Mouse (Mus musculus) cerebellum, adult 8-10 months (tissue): ENCODE results near the gene Tab1.
A peak's percentile ranks its signal among the peaks of the same experiment; 100 is the strongest.

Source experiments
- DNase-seq: peaks from one replicate; pipeline ENCODE4 v3.0.0; 2022

The Tab1 gene

DNA sequence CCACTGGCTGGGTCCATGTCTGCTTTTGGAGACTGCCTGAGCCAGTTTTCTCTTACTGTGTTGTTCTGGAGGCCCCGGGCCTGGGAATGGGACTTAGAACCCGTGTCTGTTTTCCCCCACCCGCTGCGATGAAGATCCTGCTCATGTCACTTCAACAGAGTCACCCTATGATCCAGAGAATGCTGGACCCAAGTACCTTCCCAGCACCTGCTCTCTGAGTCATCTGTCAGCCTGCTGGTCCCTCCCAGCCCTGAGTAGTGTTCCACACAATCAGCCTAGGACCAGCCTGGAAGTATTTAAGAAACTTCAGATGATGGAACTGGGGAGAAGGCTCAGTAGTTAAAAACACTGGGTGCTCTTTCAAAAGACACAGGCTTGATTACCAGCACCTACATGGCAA lies 30.8 kb downstream of the Tab1 start:
- DNase-seq = no peak

- DNase-seq = peak; percentile 73
Observed at GRCm38 (mm10) chr15:80165396-80165795, 32.5 kb downstream of the Tab1 start.

DNA sequence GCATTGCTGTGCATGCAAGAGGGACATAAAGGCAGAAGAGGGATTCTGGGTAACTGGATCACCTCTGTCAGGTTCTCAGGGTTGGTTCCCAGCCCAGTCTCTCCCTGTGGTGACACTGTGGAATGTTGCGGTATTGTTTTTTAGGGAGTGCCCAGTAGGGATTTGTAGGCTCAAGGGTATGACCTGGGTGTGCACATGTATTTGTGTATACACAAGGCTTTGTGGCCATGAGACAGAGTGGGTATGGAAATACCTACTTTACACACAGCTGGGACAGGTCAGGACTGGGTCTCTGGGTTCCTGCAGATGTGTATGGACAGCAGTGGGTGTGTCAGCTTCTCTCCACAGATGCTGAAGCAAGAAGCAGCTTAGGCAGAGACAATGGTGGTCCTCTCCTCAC lies 36.6 kb downstream of the Tab1 start:
- DNase-seq = no peak

- DNase-seq = no peak
Observed at GRCm38 (mm10) chr15:80170357-80170756, 37.4 kb downstream of the Tab1 start.

DNA sequence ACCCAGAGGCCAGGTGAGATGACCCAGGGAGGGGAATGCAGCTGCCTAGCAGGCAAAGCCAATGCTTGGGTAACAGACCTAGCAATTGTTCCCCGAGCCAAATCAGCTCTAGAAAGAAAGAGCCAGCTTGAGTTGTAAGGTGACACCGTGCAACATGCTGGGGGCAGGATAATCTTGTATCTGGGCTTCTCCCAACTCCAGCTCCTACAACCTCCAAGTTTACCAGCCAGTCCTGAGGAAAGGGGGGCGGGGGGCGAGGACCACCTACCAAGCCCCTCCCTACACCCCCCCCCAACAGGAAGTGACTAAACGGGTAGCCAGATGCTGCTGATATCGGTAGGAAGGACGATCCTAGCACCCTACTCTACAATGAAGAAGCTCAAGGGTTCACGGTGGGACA lies 38.4 kb downstream of the Tab1 start:
- no peak for DNase-seq

- DNase-seq = no peak
Observed at GRCm38 (mm10) chr15:80171791-80172190, 38.9 kb downstream of the Tab1 start.

GRCm38 (mm10) chr15:80173001-80173771 lies 40.3 kb downstream of the Tab1 start, which contains the start of gene Mgat3:
Mgat3 (plus strand) TSS chr15:80173721.
- DNase-seq = peak; percentile 69

DNA sequence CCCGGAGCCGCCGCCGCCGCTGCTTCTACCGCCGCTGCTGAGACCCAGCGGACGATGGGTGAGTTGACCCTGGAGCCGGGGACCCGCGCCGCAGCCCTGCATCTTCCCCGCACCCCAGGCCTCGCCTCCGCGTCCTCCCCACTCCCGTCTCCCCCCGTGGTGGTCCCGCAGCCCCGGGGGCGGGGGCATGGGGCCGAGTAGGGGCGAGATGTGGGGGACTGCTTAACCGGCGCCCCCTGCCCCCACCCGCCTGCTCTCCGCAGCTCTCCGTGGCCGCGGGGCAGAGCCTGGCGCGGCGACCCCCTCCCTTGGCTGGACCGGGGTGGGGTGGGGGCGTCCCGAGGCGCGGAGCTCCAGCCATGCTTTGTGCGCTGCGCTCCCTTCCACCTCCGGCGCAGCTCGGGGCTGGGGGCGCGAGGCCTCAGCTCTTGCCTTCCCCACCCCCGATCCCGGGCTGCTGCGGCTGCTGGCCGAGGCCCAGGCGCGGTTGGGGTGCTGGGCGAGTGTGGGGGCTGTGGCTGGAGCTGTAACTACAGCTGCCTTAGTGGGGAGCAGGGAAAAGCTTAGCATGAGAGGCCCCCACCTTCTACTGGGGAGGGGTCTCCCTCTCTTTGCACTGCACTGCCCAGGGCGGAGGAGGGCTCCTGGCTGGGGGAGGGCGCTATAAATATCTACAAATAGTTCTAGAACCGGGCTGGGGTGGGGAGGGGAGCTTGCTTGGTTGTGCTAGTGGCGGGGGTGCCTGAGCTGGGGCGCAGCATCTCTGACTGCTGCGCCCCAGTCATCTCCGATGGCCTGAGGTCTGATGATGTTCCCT lies 41.1 kb downstream of the Tab1 start:
- DNase-seq = peak; percentile 57

DNA sequence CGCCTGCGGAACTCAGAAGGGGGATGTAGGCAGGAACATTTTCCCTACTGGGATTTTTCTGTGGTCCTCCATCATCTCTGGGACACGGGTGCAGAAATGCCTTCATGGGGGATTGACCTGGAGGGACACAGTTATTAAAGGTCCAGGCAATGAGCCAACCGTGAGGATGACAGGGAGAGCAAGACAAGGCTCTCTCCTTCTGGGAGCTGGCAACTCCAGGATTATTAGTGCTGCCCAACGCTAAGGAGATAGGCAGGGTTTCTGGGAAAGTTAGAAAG lies 41.6 kb downstream of the Tab1 start:
- peak; percentile 64 for DNase-seq

- DNase-seq = peak; percentile 66
Observed at GRCm38 (mm10) chr15:80175316-80175715, 42.4 kb downstream of the Tab1 start.

DNA sequence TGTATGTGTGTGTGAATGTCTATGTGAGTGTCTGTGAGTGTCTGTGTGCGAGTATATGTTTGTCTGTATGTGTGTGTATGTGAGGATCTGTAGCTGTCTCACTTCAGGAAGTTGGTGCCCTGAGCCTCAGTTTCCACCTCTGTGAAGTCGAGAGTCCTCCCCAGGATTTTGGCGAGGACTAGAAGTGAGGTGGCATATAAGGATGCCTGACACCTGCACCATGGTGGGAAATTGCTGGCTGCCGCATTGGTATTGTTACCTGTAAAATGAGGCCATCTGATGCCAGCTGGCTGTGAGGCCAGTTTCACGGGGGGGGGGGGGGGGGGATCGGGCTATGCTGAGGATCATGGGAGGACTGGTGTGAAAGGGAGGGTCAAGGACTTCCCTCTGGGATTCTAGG lies 42.8 kb downstream of the Tab1 start:
- no peak for DNase-seq

DNA sequence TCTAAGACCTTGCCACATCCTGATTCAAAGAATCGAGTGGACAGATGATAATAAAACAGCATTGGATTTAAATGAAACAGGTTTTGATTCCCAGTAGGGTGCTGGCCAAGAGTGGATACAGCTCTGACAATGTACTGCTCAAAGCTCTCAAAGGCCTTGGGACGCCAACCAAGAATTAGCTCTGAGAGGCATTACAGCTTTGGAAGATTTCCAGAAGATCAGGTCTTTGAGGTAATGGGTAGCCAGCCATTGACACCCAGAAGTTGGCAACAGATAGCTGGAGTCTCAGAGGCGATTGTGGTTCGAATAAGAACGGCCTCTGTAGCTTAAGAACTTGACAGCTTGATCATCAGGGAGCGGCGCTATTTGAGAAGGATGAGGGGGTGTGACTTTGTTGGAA lies 48.6 kb downstream of the Tab1 start:
- no peak for DNase-seq

GRCm38 (mm10) chr15:80182072-80182700 lies 49.3 kb downstream of the Tab1 start:
- no peak for DNase-seq

- DNase-seq = no peak
Observed at GRCm38 (mm10) chr15:80188927-80189326, 56.0 kb downstream of the Tab1 start.

- DNase-seq = no peak
Observed at GRCm38 (mm10) chr15:80190075-80190474, 57.1 kb downstream of the Tab1 start.

GRCm38 (mm10) chr15:80191585-80192245 lies 58.8 kb downstream of the Tab1 start:
- no peak for DNase-seq

DNA sequence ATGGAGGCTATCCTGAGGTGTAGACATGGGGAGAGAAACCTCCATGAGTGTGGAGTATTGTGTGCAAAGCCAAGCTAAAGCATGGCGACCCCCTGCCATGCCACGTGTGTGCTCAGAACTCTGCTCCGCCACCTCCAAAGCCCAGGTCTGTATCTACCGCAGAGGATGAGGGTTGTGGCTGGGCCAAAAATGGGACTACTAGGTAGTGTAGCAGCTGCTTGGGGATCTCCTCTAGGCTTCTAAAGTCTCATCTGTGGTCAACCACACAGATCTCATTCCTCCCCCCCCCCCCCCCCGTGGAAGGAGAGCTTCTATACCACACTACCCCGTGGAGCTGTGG lies 59.3 kb downstream of the Tab1 start:
- no peak for DNase-seq

- DNase-seq = no peak
Observed at GRCm38 (mm10) chr15:80192847-80193246, 59.9 kb downstream of the Tab1 start.

DNA sequence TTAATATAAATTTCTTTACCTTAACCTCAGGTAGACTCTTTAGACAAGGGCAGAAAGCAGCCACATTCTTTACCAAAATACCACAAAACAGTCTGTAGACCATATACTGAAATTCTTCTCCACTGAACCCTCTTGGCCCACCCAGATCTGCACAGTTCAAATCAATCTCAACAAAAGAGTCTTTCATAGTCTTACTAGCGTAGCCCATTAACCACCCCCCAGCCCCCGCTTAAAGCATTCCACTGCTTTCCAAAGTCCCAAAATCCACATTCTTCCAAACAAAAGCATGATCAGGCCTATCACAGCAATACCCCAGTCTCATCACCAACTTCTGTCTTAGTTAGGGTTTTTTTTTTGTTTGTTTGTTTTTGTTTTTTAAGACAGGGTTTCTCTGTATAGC lies 66.6 kb downstream of the Tab1 start:
- no peak for DNase-seq

DNA sequence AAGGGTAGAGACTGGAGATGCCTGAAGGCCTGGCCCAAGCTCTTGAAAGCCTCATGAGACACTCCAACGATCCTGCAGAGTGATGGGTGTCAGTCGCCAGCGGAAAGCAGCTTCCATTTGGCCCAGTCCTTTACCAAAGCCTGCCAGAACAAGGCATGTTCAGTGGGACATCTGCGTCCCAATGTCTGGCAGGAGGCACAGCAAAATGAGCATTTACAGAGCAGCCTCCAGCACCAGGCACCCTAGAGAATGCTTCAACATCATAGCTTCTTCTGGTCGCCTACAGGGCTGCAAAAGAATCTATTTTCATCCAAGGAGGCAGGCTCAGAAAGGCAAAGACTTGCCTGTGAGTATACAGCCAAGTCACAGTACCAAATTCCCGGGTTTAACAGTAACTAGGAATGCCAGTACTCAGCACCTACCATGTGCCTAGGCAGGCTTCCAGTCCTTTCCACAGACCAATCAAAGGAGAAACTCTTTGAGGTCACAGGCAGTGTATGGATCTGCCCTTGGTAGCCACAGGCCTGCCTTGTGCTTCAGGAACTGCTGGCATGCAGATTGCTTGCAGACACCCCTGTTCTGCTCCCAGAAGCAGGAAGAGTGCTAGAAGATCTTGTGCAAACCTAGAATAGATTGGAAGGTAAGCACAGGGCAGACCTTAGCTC lies 69.3 kb downstream of the Tab1 start:
- no peak for DNase-seq

DNA sequence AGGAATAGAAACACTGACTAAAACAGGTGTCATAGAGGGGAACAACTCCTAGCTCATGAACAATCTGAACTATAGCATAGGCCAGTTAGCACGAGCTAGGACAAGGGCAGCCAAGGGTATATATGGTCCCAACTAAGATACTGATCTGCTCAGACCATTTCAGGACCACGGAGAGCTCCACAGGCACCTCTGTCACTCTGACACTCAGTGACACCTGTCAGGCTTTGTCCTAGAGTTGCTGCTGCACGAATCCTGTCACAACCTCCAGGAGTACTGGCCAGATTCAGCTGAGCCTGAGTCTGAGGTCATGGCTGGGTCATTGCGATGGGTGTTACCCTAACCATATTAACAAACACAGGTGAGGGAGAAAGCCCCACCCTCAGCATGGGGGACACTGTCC lies 70.5 kb downstream of the Tab1 start:
- DNase-seq = no peak

DNA sequence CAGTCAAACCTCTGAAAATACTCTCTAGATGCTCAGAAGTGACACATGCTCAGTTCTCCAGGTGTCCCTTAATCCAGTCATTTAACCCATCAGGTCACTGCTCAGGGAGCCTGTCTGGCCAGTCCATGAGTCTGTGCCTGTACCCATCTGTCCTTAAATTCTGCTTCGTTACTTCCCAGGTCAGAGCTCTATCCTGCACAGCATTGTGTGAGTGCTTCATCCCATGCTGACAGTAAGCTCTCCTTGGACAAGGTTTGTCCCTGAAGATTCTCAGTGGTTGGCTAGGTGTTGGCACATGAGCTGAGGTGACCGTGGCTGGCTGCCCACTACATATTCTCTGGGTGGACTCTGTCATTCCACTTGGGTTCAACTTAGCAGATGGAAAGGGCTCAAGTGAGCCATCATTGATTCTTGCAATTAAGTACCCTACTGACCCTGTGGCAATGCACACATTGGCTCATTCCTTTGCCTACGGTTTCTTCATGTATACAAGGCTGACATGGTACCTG lies 73.2 kb downstream of the Tab1 start:
- DNase-seq = no peak

- no peak for DNase-seq
Observed at GRCm38 (mm10) chr15:80208446-80208845, 75.5 kb downstream of the Tab1 start.
